Mouse (Mus musculus): ENCODE measurements at regions not wholly inside any gene's neighbourhood (a gene's known extent, or its start where the extent isn't known, plus 50 kb on each side); places are given as distances from the start of the nearest gene placed in this dataset.

- Histone ChIP-seq H3K36me3 (ENCODE audit: control insufficient read depth, insufficient read depth, low read length) (no peaks in the 10 kb centered on the region), H3K4me1 (ENCODE audit: control insufficient read depth, insufficient read depth, insufficient read length, low read length) (no peaks in the 10 kb centered on the region), H3K27me3 (ENCODE audit: control insufficient read depth, insufficient read depth, low read length) (no peaks in the 10 kb centered on the region), H3K4me3 (ENCODE audit: low read depth, low read length) (no peak overlapping the region), H3K27ac (ENCODE audit: insufficient read depth, low read depth, low read length) (no peak overlapping the region)
- WGBS: 56% methylated on average over 1 of the region's 1 CpGs
- TF ChIP-seq POLR2A (IDR thresholded peaks at IDR 0.05; ENCODE audit: low read depth, low read length) (no peak), CTCF (IDR thresholded peaks at IDR 0.05; ENCODE audit: extremely low read depth, insufficient read length, insufficient replicate concordance, low read depth, low read length) (no peak)
These were observed 230.9 kb downstream of the Trib2 start for GRCm38 (mm10) chr12:15585845-15586244.

GRCm38 (mm10) chr12:15584721-15585120, 232.0 kb downstream of the Trib2 start:
- no peak overlapping the region for H3K27ac ChIP-seq (ENCODE audit: insufficient read depth, low read depth, low read length)
- H3K4me1 ChIP-seq (ENCODE audit: control insufficient read depth, insufficient read depth, insufficient read length, low read length): no peaks in the 10 kb centered on the region
- H3K27me3 ChIP-seq (ENCODE audit: control insufficient read depth, insufficient read depth, low read length): no peaks in the 10 kb centered on the region
- no peak overlapping the region for H3K4me3 ChIP-seq (ENCODE audit: low read depth, low read length)
- no peaks in the 10 kb centered on the region for H3K36me3 ChIP-seq (ENCODE audit: control insufficient read depth, insufficient read depth, low read length)
- no peak for TF ChIP-seq CTCF (IDR thresholded peaks at IDR 0.05; ENCODE audit: extremely low read depth, insufficient read length, insufficient replicate concordance, low read depth, low read length)
- no peak for TF ChIP-seq POLR2A (IDR thresholded peaks at IDR 0.05; ENCODE audit: low read depth, low read length)
- 81% methylated on average over 4 of the region's 4 CpGs for WGBS

- Histone ChIP-seq H3K36me3 (ENCODE audit: control insufficient read depth, insufficient read depth, low read length) (no peaks in the 10 kb centered on the region), H3K4me1 (ENCODE audit: control insufficient read depth, insufficient read depth, insufficient read length, low read length) (no peaks in the 10 kb centered on the region), H3K27me3 (ENCODE audit: control insufficient read depth, insufficient read depth, low read length) (no peaks in the 10 kb centered on the region), H3K27ac (ENCODE audit: insufficient read depth, low read depth, low read length) (no peak overlapping the region), H3K4me3 (ENCODE audit: low read depth, low read length) (no peak overlapping the region)
- TF ChIP-seq POLR2A (IDR thresholded peaks at IDR 0.05; ENCODE audit: low read depth, low read length) (no peak), CTCF (IDR thresholded peaks at IDR 0.05; ENCODE audit: extremely low read depth, insufficient read length, insufficient replicate concordance, low read depth, low read length) (no peak)
- WGBS: 31% methylated on average over 4 of the region's 4 CpGs
These were observed 250.0 kb downstream of the Trib2 start for GRCm38 (mm10) chr12:15566785-15567109.

- WGBS: 39% methylated on average over 3 of the region's 3 CpGs
- Histone ChIP-seq H3K4me3 (ENCODE audit: low read depth, low read length) (no peak overlapping the region), H3K27ac (ENCODE audit: insufficient read depth, low read depth, low read length) (no peak overlapping the region), H3K4me1 (ENCODE audit: control insufficient read depth, insufficient read depth, insufficient read length, low read length) (no peaks in the 10 kb centered on the region), H3K36me3 (ENCODE audit: control insufficient read depth, insufficient read depth, low read length) (no peaks in the 10 kb centered on the region), H3K27me3 (ENCODE audit: control insufficient read depth, insufficient read depth, low read length) (no peaks in the 10 kb centered on the region)
- TF ChIP-seq POLR2A (IDR thresholded peaks at IDR 0.05; ENCODE audit: low read depth, low read length) (no peak), CTCF (IDR thresholded peaks at IDR 0.05; ENCODE audit: extremely low read depth, insufficient read length, insufficient replicate concordance, low read depth, low read length) (no peak)
These were observed 250.6 kb downstream of the Trib2 start for GRCm38 (mm10) chr12:15565941-15566784.

GRCm38 (mm10) chr12:15562826-15563225, 253.9 kb downstream of the Trib2 start:
- Histone ChIP-seq H3K4me1 (ENCODE audit: control insufficient read depth, insufficient read depth, insufficient read length, low read length) (no peaks in the 10 kb centered on the region), H3K36me3 (ENCODE audit: control insufficient read depth, insufficient read depth, low read length) (no peaks in the 10 kb centered on the region), H3K4me3 (ENCODE audit: low read depth, low read length) (no peak overlapping the region), H3K27ac (ENCODE audit: insufficient read depth, low read depth, low read length) (no peak overlapping the region), H3K27me3 (ENCODE audit: control insufficient read depth, insufficient read depth, low read length) (no peaks in the 10 kb centered on the region)
- TF ChIP-seq CTCF (IDR thresholded peaks at IDR 0.05; ENCODE audit: extremely low read depth, insufficient read length, insufficient replicate concordance, low read depth, low read length) (no peak), POLR2A (IDR thresholded peaks at IDR 0.05; ENCODE audit: low read depth, low read length) (no peak)
- WGBS: 69% methylated on average over 4 of the region's 4 CpGs

GRCm38 (mm10) chr12:15555471-15555870, 261.3 kb downstream of the Trib2 start:
- H3K27me3 ChIP-seq (ENCODE audit: control insufficient read depth, insufficient read depth, low read length): no peaks in the 10 kb centered on the region
- no peaks in the 10 kb centered on the region for H3K36me3 ChIP-seq (ENCODE audit: control insufficient read depth, insufficient read depth, low read length)
- H3K4me1 ChIP-seq (ENCODE audit: control insufficient read depth, insufficient read depth, insufficient read length, low read length): no peaks in the 10 kb centered on the region
- 89% methylated on average over 6 of the region's 6 CpGs for WGBS
- no peak for TF ChIP-seq CTCF (IDR thresholded peaks at IDR 0.05; ENCODE audit: extremely low read depth, insufficient read length, insufficient replicate concordance, low read depth, low read length)
- no peak for TF ChIP-seq POLR2A (IDR thresholded peaks at IDR 0.05; ENCODE audit: low read depth, low read length)
- H3K4me3 ChIP-seq (ENCODE audit: low read depth, low read length): no peak overlapping the region
- no peak overlapping the region for H3K27ac ChIP-seq (ENCODE audit: insufficient read depth, low read depth, low read length)

DNA sequence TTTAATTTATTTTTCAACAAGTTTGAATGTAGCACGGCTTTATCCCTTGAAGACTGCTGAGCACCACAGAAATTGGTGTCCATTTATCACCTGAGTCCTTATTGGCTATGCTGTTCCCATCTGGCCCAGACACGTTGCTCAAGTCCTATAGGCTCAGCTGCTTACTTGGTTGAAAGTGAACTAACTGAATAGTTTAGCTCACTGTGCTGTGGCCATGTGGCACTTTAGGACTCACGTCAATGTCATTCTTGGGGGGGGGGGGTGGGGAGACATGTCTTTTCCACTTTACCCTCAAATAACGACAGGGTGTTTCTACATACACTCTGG, 263.1 kb downstream of the Trib2 start:
- TF ChIP-seq POLR2A (IDR thresholded peaks at IDR 0.05; ENCODE audit: low read depth, low read length): no peak
- TF ChIP-seq CTCF (IDR thresholded peaks at IDR 0.05; ENCODE audit: extremely low read depth, insufficient read length, insufficient replicate concordance, low read depth, low read length): no peak
- no peaks in the 10 kb centered on the region for H3K4me1 ChIP-seq (ENCODE audit: control insufficient read depth, insufficient read depth, insufficient read length, low read length)
- WGBS: 79% methylated on average over 4 of the region's 4 CpGs
- H3K27ac ChIP-seq (ENCODE audit: insufficient read depth, low read depth, low read length): no peak overlapping the region
- no peak overlapping the region for H3K4me3 ChIP-seq (ENCODE audit: low read depth, low read length)
- no peaks in the 10 kb centered on the region for H3K27me3 ChIP-seq (ENCODE audit: control insufficient read depth, insufficient read depth, low read length)
- no peaks in the 10 kb centered on the region for H3K36me3 ChIP-seq (ENCODE audit: control insufficient read depth, insufficient read depth, low read length)
